Mouse (Mus musculus) left cerebral cortex, adult 2 months (tissue): ENCODE data around the gene Slamf9. TPM values are rescaled to one million over a fixed set of nuclear protein-coding genes. Genes with fewer than 3 reads are reported as not detected.

Experiments
- DNase-seq, 2 experiments: peaks; one replicate each; pipeline ENCODE4 v3.0.0; 2021 to 2022; ENCODE audit warnings: low spot score in 2 of 2, mixed read lengths in 1 of 2; ENCODE audit errors: extremely low spot score in 1 of 2
- H3K27ac ChIP-seq: fragments of 200-600 bp; 2 replicates; pipeline ENCODE4 v1.8.1; 2022
- H3K4me3 ChIP-seq: fragments of 200-600 bp; 2 replicates; pipeline ENCODE4 v1.8.1; 2022
- CTCF ChIP-seq: fragments of 200-600 bp; IDR thresholded peaks from 2 replicates; pipeline ENCODE4 v1.8.1; 2022; ENCODE audit warnings: antibody characterized with exemption, mild to moderate bottlenecking, moderate library complexity
- intact Hi-C: fragments of 180-260 bp; cut with DNase I; formaldehyde crosslinking; loops from one replicate; pipeline ENCODE4 v1.15.1; 2025
- total RNA-seq, 2 experiments: library from RNA; stranded (reverse); gene quantifications; 2 replicates each; pipeline ENCODE4 v1.2.3; 2021

The Slamf9 gene
- total RNA-seq, 2 experiments from 2014 or later = 0.70 to 0.79 TPM

GRCm38 (mm10) chr1:172499765-172500441 lies 24.7 kb downstream of the Slamf9 start, which contains the start of gene Tagln2:
Tagln2 (plus strand) TSS chr1:172500047.
- Histone ChIP-seq H3K27ac (peak within 1 kb of the TSS; percentile 56; the same call in 1 of the 2 replicates), H3K4me3 (peak within 1 kb of the TSS; percentile 46)
- no peak for DNase-seq
- no peak; the same call in 1 of the 2 replicates for TF ChIP-seq CTCF
- intact Hi-C loops = no loop called here

- intact Hi-C loops = no loop called here
- no peak for DNase-seq
- H3K27ac ChIP-seq = peak overlapping the region; percentile 56; the same call in 1 of the 2 replicates
- no peak for TF ChIP-seq CTCF
- peak overlapping the region; percentile 46 for H3K4me3 ChIP-seq
These were observed 25.6 kb downstream of the Slamf9 start for GRCm38 (mm10) chr1:172500451-172501370.

GRCm38 (mm10) chr1:172501371-172502144 lies 26.4 kb downstream of the Slamf9 start:
- Histone ChIP-seq H3K4me3 (peak overlapping the region; percentile 46), H3K27ac (peak overlapping the region; percentile 30; the same call in 1 of the 2 replicates)
- no peak for TF ChIP-seq CTCF
- DNase-seq = no peak
- intact Hi-C loops = no loop called here

- intact Hi-C loops = no loop called here
- no peak overlapping the region for H3K4me3 ChIP-seq
- no peak overlapping the region for H3K27ac ChIP-seq
- no peak for TF ChIP-seq CTCF
- DNase-seq = no peak
These were observed 27.3 kb downstream of the Slamf9 start for GRCm38 (mm10) chr1:172502145-172503110.

- Histone ChIP-seq H3K4me3 (no peak overlapping the region), H3K27ac (no peak overlapping the region)
- intact Hi-C loops = no loop called here
- no peak for TF ChIP-seq CTCF
- no peak for DNase-seq
These were observed 28.2 kb downstream of the Slamf9 start for GRCm38 (mm10) chr1:172503111-172503997.

GRCm38 (mm10) chr1:172504756-172505155 lies 29.6 kb downstream of the Slamf9 start:
- intact Hi-C loops = no loop called here
- TF ChIP-seq CTCF = no peak
- H3K27ac ChIP-seq = no peak overlapping the region
- no peak overlapping the region for H3K4me3 ChIP-seq
- no peak for DNase-seq

GRCm38 (mm10) chr1:172507001-172507400 lies 31.8 kb downstream of the Slamf9 start:
- no peak for DNase-seq
- intact Hi-C loops = no loop called here
- Histone ChIP-seq H3K27ac (no peak overlapping the region), H3K4me3 (no peak overlapping the region)
- no peak for TF ChIP-seq CTCF

GRCm38 (mm10) chr1:172507701-172508100 lies 32.5 kb downstream of the Slamf9 start:
- no peak for TF ChIP-seq CTCF
- no peak overlapping the region for H3K27ac ChIP-seq
- DNase-seq = no peak
- intact Hi-C loops = no loop called here
- H3K4me3 ChIP-seq = no peak overlapping the region

GRCm38 (mm10) chr1:172508172-172508571 lies 33.0 kb downstream of the Slamf9 start:
- no peak for TF ChIP-seq CTCF
- intact Hi-C loops = no loop called here
- Histone ChIP-seq H3K27ac (no peak overlapping the region), H3K4me3 (no peak overlapping the region)
- DNase-seq = no peak

GRCm38 (mm10) chr1:172509235-172509634 lies 34.1 kb downstream of the Slamf9 start:
- TF ChIP-seq CTCF = no peak
- DNase-seq = no peak
- Histone ChIP-seq H3K4me3 (no peak overlapping the region), H3K27ac (no peak overlapping the region)
- intact Hi-C loops = no loop called here
